Mouse (Mus musculus): ENCODE results near the gene Ubr7. TPM values are rescaled to one million over a fixed set of nuclear protein-coding genes. Genes with fewer than 3 reads are reported as not detected.

Gene Ubr7
- total RNA-seq, 4 experiments from 2014 or later: 16.0 to 16.9 (median 16.3) TPM

GRCm38 (mm10) chr12:102814858-102815257 lies 57.1 kb downstream of the Ubr7 start:
- no peak for DNase-seq (ENCODE audit: low spot score in 2 of 2)

GRCm38 (mm10) chr12:102826399-102826798 lies 68.6 kb downstream of the Ubr7 start:
- DNase-seq (ENCODE audit: low spot score in 2 of 2): no peak

GRCm38 (mm10) chr12:102827119-102827518 lies 69.4 kb downstream of the Ubr7 start:
- no peak for DNase-seq (ENCODE audit: low spot score in 2 of 2)

Other genes with a start within 250 kb of the Ubr7 start
- gene Chga, start 203.0 kb upstream of the Ubr7 start, total RNA-seq (2022): not detected
- gene Itpk1, start 53.0 kb upstream of the Ubr7 start, total RNA-seq (2022): 10 to 100 TPM in 1 of 4 experiments, 1 to 10 TPM in 3; 5.7 to 10.4 (median 8.2) TPM
- 1 to 10 TPM; 3.8 to 4.7 (median 4.2) TPM for gene Moap1, start 14.3 kb upstream of the Ubr7 start, total RNA-seq (2022)
- 1 to 10 TPM; 2.3 to 4.2 (median 2.5) TPM for gene Tmem251, start 14.2 kb upstream of the Ubr7 start, total RNA-seq (2022)
- gene Gm28051, start 202 bp upstream of the Ubr7 start, total RNA-seq (2022): not detected
- 10 to 100 TPM; 10.3 to 12.0 (median 10.9) TPM for gene Gon7, start 164 bp upstream of the Ubr7 start, total RNA-seq (2022)
- gene Gm20604, start 705 bp downstream of the Ubr7 start, total RNA-seq (2022): 1 to 10 TPM; 2.7 to 2.9 (median 2.9) TPM
- gene Btbd7, start 120.5 kb downstream of the Ubr7 start, total RNA-seq (2022): 10 to 100 TPM; 16.7 to 18.7 (median 17.1) TPM
- gene Cox8c, start 141.3 kb downstream of the Ubr7 start, total RNA-seq (2022): not detected
- gene Unc79, start 190.9 kb downstream of the Ubr7 start, total RNA-seq (2022): under 1 TPM in 2 of 4 experiments, not detected in 2; 0.17 to 0.40 TPM

Data from gastrocnemius, adult 8-10 months (tissue).